Comparison of ENCODE assay signal across 9 mouse cellular contexts in the genomic region with DNA sequence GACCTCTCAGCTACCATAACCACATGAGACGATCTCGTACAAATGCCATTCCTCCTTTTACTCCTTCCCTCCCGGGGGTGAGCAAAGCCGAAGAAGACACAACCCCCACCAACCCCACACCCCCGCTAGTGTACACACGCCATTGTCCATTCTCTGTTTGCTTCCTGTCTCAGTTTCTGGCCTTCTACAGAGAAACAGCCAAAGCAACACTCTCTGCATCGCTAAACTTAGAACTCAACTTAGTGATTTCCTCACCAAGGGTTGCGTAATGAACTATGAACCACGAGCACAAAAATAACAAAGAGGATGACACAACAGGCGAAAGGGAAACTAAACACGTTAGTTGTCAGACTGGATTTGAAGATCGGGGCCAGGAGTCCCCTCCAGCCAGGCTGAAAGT. TPM values are rescaled to one million over a fixed set of nuclear protein-coding genes. Genes with fewer than 3 reads are reported as not detected.
A peak's percentile ranks its signal among the peaks of the same experiment; 100 is the strongest.
DNase-seq lines count a peak whose midpoint lies in the region; ATAC-seq and TF ChIP-seq lines count a peak whose summit lies in the region.
"Had no signal": no experiment of that assay in that cellular context is flagged by ENCODE, and none has a peak within 500 bp of the region (broad histone marks: within the 10 kb centered on the region; RNA-seq: fewer than 3 reads in every experiment).

No protein-coding gene starts in this region.

- no peak overlapping the region for H3K4me3 ChIP-seq in kidney, adult 2 months (ENCODE audit: insufficient read depth, low read depth, low read length)
- H3K4me3 ChIP-seq in bone marrow, adult 2 months (replicated peaks; ENCODE audit: control insufficient read depth, low read depth, low read length) = peak overlapping the region; percentile 64

- TF ChIP-seq CTCF in kidney, adult 2 months (conservative IDR thresholded peaks at IDR 0.05; ENCODE audit: insufficient read depth, insufficient read length, low read depth, low read length) = no peak
- no peak for TF ChIP-seq CTCF in bone marrow, adult 2 months (IDR thresholded peaks at IDR 0.05; ENCODE audit: control insufficient read depth, insufficient read depth, low read length)

- no peaks in the 10 kb centered on the region for H3K36me3 ChIP-seq in kidney, adult 2 months (ENCODE audit: control insufficient read depth, insufficient read depth, low read length)

- H3K27me3 ChIP-seq in kidney, adult 2 months (replicated peaks; ENCODE audit: control insufficient read depth, insufficient read depth, low read length) = no peaks in the 10 kb centered on the region

- H3K4me1 ChIP-seq in kidney, adult 2 months (ENCODE audit: control insufficient read depth, insufficient read depth, low read length) = peaks cover 2% of the 10 kb centered on the region; the same call in 1 of the 2 replicates
- H3K4me1 ChIP-seq in bone marrow, adult 2 months (ENCODE audit: control insufficient read depth, insufficient read depth, low read length) = no peaks in the 10 kb centered on the region; the same call in 1 of the 2 replicates

- intact Hi-C loops in heart, postnatal 36 days (cut with DNase I) = no loop called here

- 41% methylated on average over 12 of the region's 12 CpGs for WGBS in kidney, adult 2 months
- 8% methylated on average over 12 of the region's 12 CpGs for WGBS in bone marrow, adult 2 months

- peak overlapping the region; percentile 39 for H3K27ac ChIP-seq in kidney, adult 2 months (ENCODE audit: insufficient read depth, low read depth, low read length)
- H3K27ac ChIP-seq in bone marrow, adult 2 months (ENCODE audit: control insufficient read depth, insufficient read depth, low read depth, low read length, poor library complexity) = peak overlapping the region; percentile 77

- ATAC-seq in megakaryocyte progenitor cell, adult 5-6 weeks (replicated peaks; ENCODE audit: poor library complexity) = peak; percentile 88

- TF ChIP-seq POLR2A in kidney, adult 2 months (IDR thresholded peaks at IDR 0.05; ENCODE audit: low read depth, low read length) = no peak
- no peak for TF ChIP-seq POLR2A in bone marrow, adult 2 months (IDR thresholded peaks at IDR 0.05; ENCODE audit: borderline replicate concordance, control insufficient read depth, low read depth, low read length)

- DNase-seq in kidney, adult 2 months = peak; percentile 71
- DNase-seq in kidney, postnatal 10 days = no peak
- DNase-seq in heart, postnatal 36 days = peak; percentile 41 to 58
- no peak for DNase-seq in right cerebral cortex, postnatal 14 days
- DNase-seq in spleen, postnatal 10 days (ENCODE audit: low spot score in 2 of 2) = no peak
- DNase-seq in layer of hippocampus, postnatal 14 days (ENCODE audit: low spot score in 2 of 2) = no peak

RNA-seq across cellular contexts. Expression of a gene that starts 14.8 kb away (rescaled TPM):
- polyA plus RNA-seq in kidney, adult 2 months (2012; rRNA removed) = not detected in 2 replicates
- polyA plus RNA-seq in bone marrow, adult 2 months (2011; ENCODE audit: insufficient read depth, insufficient read length, low replicate concordance, missing spikeins) = not detected in 2 replicates
- not detected for total RNA-seq in heart, postnatal 36 days (2021)
- 0.95 TPM in 1 of 2 replicates, not detected in the other for total RNA-seq in megakaryocyte progenitor cell, adult 5-6 weeks (2015)
- total RNA-seq in megakaryocyte progenitor cell, adult 5-6 weeks (2017) = not detected in 2 replicates
- not detected for total RNA-seq in layer of hippocampus, postnatal 14 days (2021)
- polyA plus RNA-seq: intestine, embryonic 14.5 days had no signal

RNA-seq across cellular contexts. Expression of a gene that starts 20.7 kb away (rescaled TPM):
- polyA plus RNA-seq in kidney, adult 2 months (2012; rRNA removed) = not detected in 2 replicates
- not detected in 2 replicates for polyA plus RNA-seq in bone marrow, adult 2 months (2011; ENCODE audit: insufficient read depth, insufficient read length, low replicate concordance, missing spikeins)
- total RNA-seq in heart, postnatal 36 days (2021) = not detected
- not detected in 2 replicates for total RNA-seq in megakaryocyte progenitor cell, adult 5-6 weeks (2015)
- not detected in 2 replicates for total RNA-seq in megakaryocyte progenitor cell, adult 5-6 weeks (2017)
- not detected for total RNA-seq in layer of hippocampus, postnatal 14 days (2021)
- polyA plus RNA-seq: intestine, embryonic 14.5 days had no signal

RNA-seq across cellular contexts. Expression of a gene that starts 34.3 kb away (rescaled TPM):
- not detected in 2 replicates for polyA plus RNA-seq in kidney, adult 2 months (2012; rRNA removed)
- polyA plus RNA-seq in bone marrow, adult 2 months (2011; ENCODE audit: insufficient read depth, insufficient read length, low replicate concordance, missing spikeins) = not detected in 2 replicates
- not detected for total RNA-seq in heart, postnatal 36 days (2021)
- not detected in 2 replicates for total RNA-seq in megakaryocyte progenitor cell, adult 5-6 weeks (2015)
- not detected in 2 replicates for total RNA-seq in megakaryocyte progenitor cell, adult 5-6 weeks (2017)
- not detected for total RNA-seq in layer of hippocampus, postnatal 14 days (2021)
- polyA plus RNA-seq: intestine, embryonic 14.5 days had no signal

RNA-seq across cellular contexts. Expression of a gene that starts 54.9 kb away (rescaled TPM):
- not detected in 2 replicates for polyA plus RNA-seq in kidney, adult 2 months (2012; rRNA removed)
- polyA plus RNA-seq in bone marrow, adult 2 months (2011; ENCODE audit: insufficient read depth, insufficient read length, low replicate concordance, missing spikeins) = not detected in 2 replicates
- not detected for total RNA-seq in heart, postnatal 36 days (2021)
- total RNA-seq in megakaryocyte progenitor cell, adult 5-6 weeks (2015) = not detected in 2 replicates
- total RNA-seq in megakaryocyte progenitor cell, adult 5-6 weeks (2017) = not detected in 2 replicates
- total RNA-seq in layer of hippocampus, postnatal 14 days (2021) = not detected
- polyA plus RNA-seq: intestine, embryonic 14.5 days had no signal

Comparison
In these comparisons a context has a peak if more than half of its experiments do, and no peak if none do; other contexts are left out.
1. DNase-seq: peak in kidney, adult 2 months (single experiment) and heart, postnatal 36 days (2 of 2); none in kidney, postnatal 10 days (single experiment), right cerebral cortex, postnatal 14 days (single experiment), spleen, postnatal 10 days (0 of 2) and layer of hippocampus, postnatal 14 days (0 of 2).